Mouse (Mus musculus) thymus, adult 18-20 months (tissue): ENCODE measurements around the gene Pde9a.

Experiments used
- DNase-seq, 2 experiments: peaks; one replicate each; pipeline ENCODE4 v3.0.0; 2022; ENCODE audit warnings: mixed read lengths in 2 of 2

The Pde9a gene

DNA sequence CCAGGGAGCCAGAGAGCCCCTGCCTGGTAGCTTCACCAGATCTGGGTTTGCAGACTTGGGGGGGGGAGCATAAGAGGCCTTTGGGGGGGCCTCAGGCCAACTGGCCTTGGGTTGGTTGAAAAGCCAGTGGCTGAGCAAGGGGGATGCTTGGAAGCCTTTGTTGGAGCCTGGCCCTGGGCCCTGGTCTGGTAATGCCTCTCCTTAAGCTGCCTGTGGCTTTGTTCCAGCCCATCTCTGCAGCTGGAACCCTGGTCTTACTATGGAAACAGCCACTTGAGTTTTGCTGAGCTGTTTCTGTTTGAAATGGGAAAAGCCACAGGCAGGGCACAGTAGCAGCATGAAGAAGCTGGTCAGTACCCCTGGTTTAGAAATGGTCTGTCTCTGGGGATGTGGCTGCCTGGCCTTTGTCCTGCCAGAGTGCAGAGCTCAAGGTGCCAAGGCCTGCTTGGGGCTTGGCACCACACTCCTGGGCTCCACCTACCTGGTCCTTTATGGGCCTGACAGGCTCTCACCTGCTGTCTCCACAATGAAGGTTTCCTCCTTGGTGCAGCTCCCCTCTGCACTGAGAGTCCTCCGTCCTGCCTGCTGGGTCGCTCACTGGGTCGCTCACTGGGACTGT lies 3.5 kb downstream of the Pde9a start:
- no peak for DNase-seq

GRCm38 (mm10) chr17:31391462-31391861 lies 5.5 kb downstream of the Pde9a start:
- no peak for DNase-seq

GRCm38 (mm10) chr17:31392041-31392440 lies 6.0 kb downstream of the Pde9a start:
- DNase-seq = no peak

- no peak for DNase-seq
Measured at GRCm38 (mm10) chr17:31393811-31394210, 7.8 kb downstream of the Pde9a start.

- no peak for DNase-seq
Measured at GRCm38 (mm10) chr17:31400294-31400693, 14.3 kb downstream of the Pde9a start.

GRCm38 (mm10) chr17:31401160-31401559 lies 15.2 kb downstream of the Pde9a start:
- no peak for DNase-seq

- no peak for DNase-seq
Measured at GRCm38 (mm10) chr17:31402713-31403112, 16.7 kb downstream of the Pde9a start.

GRCm38 (mm10) chr17:31405694-31406227 lies 19.8 kb downstream of the Pde9a start:
- no peak for DNase-seq

- no peak for DNase-seq
Measured at GRCm38 (mm10) chr17:31409741-31410350, 23.8 kb downstream of the Pde9a start.

- DNase-seq = no peak
Measured at GRCm38 (mm10) chr17:31415258-31415657, 29.2 kb downstream of the Pde9a start.

- DNase-seq = no peak
Measured at GRCm38 (mm10) chr17:31418804-31419597, 33.0 kb downstream of the Pde9a start.

DNA sequence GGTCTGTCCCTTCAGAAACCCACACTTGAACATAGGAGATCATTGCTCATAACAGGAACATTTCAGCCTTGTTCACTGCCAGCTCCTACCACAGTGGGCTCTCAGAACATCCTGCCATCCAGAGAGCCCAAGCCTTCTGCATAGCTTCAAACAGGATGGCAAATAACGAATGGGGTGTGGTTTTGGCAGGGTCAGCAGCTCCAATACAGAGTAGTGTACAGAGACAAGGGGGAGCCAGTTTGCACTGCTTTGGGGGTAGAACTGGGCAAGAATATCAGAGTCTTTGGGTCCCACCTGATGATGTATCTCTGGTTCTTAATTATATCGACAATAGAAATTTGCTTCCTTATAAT lies 33.6 kb downstream of the Pde9a start:
- no peak for DNase-seq

DNA sequence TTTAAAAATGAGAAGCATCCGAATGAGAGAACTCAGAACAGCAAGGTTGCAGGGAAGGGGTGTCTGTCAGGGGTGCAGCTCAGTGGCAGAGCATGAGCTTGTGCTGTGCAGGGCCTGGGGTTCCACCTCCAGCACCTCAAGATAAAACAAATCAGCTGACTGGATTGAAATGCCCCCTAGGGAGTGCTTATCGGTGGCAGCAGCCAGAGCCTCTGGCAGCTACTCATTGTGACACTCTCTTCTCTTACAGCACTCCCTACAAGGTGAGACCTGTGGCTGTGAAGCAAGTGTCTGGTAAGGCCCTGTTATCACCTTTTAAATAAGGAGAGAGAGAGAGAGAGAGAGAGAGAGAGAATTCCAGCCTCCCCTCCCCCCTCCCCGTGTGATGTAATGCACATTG lies 34.0 kb downstream of the Pde9a start:
- no peak for DNase-seq

DNA sequence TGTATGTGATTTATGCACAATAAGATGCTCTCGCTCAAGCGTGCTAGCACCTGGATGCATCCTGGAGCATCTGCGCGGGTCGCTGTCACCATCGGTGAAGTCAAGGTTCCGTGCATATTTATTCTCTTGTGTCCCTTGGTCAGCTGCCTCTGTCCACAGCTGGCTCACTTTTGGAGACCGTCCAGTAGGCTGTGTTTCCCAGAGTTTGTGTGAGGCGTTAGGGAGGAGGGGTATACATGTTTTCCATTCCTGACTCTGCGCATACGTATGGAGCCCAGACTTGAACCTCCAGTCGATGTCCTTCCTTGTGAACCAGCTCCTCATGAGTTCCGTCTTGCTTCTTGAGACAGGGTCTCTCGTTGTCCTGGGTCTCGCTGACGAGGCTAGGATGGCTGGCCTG lies 34.6 kb downstream of the Pde9a start:
- DNase-seq = no peak

DNA sequence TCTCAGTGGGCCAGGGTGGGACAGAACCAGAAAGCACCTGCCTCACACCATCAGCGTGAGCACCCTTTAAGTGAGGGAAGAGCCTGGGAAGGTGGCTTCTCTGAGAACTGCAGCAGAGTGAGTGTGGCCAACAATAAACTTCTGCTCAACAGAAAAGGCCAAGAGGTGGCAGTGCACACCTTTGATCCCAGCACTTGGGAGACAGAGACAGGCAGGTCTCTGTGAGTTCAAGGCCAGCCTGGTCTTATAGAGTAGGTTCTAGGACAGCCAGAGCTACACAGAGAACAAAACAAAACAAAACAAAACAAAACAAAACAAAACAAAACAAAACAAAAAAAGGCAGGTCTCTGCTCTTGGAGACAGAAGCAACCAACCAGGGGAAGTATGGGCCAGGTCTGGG lies 36.4 kb downstream of the Pde9a start:
- DNase-seq = no peak

- DNase-seq = no peak
Measured at GRCm38 (mm10) chr17:31423020-31423419, 37.0 kb downstream of the Pde9a start.

DNA sequence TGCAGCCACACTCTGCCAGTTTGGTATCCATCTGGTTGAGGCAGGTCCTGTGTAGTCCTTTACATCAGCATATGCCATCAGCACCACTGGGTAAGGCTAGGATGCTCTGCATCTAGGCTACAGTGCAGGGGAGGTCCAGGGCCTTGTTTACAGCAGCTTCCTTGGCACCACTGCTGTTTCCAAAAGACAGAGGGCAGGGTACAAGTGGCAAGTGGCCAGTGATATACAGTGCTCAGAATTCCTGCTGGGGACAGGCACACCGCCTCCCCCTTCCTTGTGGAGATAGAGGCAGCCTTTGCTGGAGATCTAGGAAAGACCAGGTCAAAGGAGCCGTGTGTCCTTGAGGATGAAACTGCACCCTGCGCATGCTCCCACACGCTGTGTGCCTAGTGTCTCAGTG lies 38.3 kb downstream of the Pde9a start:
- no peak for DNase-seq

GRCm38 (mm10) chr17:31424798-31425197 lies 38.8 kb downstream of the Pde9a start:
- no peak for DNase-seq

DNA sequence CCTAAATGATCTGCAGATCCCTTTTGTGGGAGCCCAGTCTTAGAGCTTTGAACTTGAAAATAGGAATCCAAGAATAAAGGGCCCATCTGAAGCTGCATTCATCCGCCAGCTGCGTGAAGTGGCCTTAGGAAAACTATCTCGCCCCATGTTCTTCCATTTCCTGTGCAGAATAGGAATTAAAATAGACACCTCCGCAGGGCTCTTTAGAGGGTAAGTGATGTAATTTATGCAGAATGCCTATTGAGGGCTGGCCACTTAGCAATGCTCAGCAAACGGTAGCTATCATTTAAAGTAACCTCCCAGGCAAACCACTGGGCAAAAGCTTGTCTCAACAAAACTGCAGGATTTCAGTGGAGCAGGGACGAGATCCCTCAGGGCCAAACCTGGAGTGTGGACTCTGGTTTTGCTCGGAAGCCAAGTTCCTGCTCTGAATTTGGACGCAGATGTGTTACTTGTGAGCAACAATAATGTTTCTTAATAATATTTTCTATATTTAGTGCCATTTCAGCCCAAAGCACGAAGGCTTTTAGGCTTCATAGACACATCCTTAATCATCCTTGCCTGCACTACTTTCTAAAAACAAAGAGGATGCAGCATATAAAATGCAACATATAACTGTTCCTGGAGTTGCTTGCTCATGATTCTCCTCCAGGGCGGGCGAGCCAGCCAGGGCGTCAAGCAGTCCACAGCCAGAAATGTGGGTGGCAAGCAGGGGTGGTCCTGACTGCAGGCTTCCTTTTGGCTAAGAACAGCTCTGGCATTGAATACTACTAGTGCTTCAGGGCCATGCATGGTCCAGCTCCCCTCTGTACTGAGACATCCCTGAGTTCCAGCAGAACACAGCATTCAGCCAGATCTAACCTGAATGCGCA lies 40.1 kb downstream of the Pde9a start:
- no peak for DNase-seq

DNA sequence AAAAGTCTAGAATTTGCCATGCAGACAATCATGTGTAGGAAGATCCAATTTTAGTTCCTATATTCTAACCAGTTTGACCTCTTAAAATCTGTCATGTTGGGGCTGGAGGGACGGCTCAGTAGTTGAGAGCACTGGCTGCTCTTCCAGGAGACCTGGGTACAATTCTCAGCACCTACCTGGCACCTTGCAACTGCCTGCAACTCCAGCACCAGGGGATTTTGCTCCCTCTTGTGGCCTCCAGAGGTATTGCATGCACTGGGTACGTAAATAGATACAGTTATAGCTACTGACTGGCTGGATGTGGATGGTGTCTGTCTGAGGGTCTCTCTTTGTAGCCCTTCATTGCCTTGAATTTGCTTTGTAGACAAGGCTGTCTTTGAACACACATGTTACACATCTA lies 43.4 kb downstream of the Pde9a start:
- no peak for DNase-seq

DNA sequence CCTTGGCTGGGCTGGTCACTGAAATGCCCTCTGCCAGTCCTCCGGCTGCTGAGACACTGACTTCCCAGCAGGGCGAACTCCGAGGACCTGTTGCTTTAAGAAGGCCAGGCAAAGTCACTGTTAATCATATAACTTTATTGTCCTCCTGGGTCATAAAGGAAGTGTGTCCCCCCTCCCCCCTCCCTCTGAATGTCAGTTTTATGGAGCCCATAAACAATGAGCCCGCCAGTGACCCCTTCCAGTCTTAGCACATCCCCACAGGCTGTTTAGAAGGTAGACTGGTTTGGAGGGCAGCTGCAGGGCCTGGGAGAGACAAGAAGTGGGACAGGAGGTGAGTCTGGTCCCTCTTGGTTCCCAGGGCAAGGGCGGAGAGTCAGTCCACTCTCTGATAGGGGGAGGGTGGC lies 46.9 kb downstream of the Pde9a start:
- no peak for DNase-seq

DNA sequence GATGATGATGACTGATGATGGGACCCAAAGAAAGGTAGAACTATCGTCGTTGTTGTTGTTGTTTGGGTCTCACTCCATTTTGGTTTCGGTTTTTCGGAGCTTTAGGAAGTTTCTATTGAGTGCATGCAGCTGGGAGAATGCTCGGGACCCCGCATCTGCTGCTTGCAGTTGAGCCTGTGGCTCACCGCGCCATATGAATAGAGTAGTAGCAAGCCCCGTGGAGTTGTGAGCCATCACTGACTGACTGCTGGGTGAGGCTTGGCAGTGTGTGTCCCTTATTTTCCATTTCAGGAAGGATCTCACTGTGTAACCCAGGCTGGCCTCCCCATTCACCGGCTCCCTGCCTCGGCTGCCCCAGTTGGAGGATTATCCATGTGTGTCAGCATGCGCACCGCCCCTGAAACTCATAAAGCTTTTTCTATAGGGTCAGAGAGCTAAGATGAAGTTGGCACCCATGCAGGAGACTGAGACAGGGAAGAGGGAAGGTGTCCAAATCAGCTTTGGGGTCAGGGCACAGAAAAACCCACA lies 47.5 kb downstream of the Pde9a start:
- DNase-seq = no peak
